Mouse (Mus musculus): ENCODE measurements around the gene Accs. TPM values are rescaled to one million over a fixed set of nuclear protein-coding genes. Genes with fewer than 3 reads are reported as not detected.

The Accs gene
- total RNA-seq (2021) (1 to 10 TPM; 8.9 to 9.6 TPM), polyA plus RNA-seq (2012; rRNA removed) (15.2 and 16.7 TPM in 2 replicates)
- long read RNA-seq, partial matches to known transcripts: 0 of 2 reads
- long read RNA-seq, other reads (novel, unspliced or antisense): 2 of 2 reads

- DNase-seq: peak; percentile 89
These were observed at the start of gene Accs for GRCm38 (mm10) chr2:93849505-93850089. TSS of gene Accs (minus strand) at chr2:93849943.

- peak; percentile 46 for DNase-seq
These were observed 42.0 kb upstream of the Accs start for GRCm38 (mm10) chr2:93891611-93892280.

- DNase-seq: no peak
These were observed 40.4 kb upstream of the Accs start for GRCm38 (mm10) chr2:93890143-93890542.

- no peak for DNase-seq
These were observed 39.3 kb upstream of the Accs start for GRCm38 (mm10) chr2:93889071-93889470.

- DNase-seq: no peak
These were observed 38.6 kb upstream of the Accs start for GRCm38 (mm10) chr2:93888366-93888765.

- DNase-seq: no peak
These were observed 37.5 kb upstream of the Accs start for GRCm38 (mm10) chr2:93887273-93887672.

GRCm38 (mm10) chr2:93886013-93886794 is 36.5 kb upstream of the Accs start:
- DNase-seq: peak; percentile 38

GRCm38 (mm10) chr2:93883066-93883465 is 33.3 kb upstream of the Accs start:
- DNase-seq: no peak

GRCm38 (mm10) chr2:93881640-93882367 is 32.1 kb upstream of the Accs start:
- DNase-seq: peak; percentile 74

- DNase-seq: peak; percentile 31
These were observed 31.2 kb upstream of the Accs start for GRCm38 (mm10) chr2:93880981-93881380.

- no peak for DNase-seq
These were observed 30.7 kb upstream of the Accs start for GRCm38 (mm10) chr2:93880450-93880849.

- DNase-seq: no peak
These were observed 27.3 kb upstream of the Accs start for GRCm38 (mm10) chr2:93877005-93877404.

- DNase-seq: no peak
These were observed 24.9 kb upstream of the Accs start for GRCm38 (mm10) chr2:93874606-93875005.

GRCm38 (mm10) chr2:93874227-93874514 is 24.4 kb upstream of the Accs start:
- no peak for DNase-seq

- no peak for DNase-seq
These were observed 23.9 kb upstream of the Accs start for GRCm38 (mm10) chr2:93873449-93874226.

- DNase-seq: no peak
These were observed 22.5 kb upstream of the Accs start for GRCm38 (mm10) chr2:93872257-93872656.

- DNase-seq: no peak
These were observed 21.7 kb upstream of the Accs start for GRCm38 (mm10) chr2:93871411-93871925.

GRCm38 (mm10) chr2:93870842-93871241 is 21.1 kb upstream of the Accs start:
- DNase-seq: peak; percentile 81

GRCm38 (mm10) chr2:93869107-93869600 is 19.4 kb upstream of the Accs start, which contains the start of gene Accsl:
TSS of gene Accsl (minus strand) at chr2:93869157.
- DNase-seq: no peak

GRCm38 (mm10) chr2:93868566-93868965 is 18.8 kb upstream of the Accs start:
- DNase-seq: no peak

- DNase-seq: no peak
These were observed 13.5 kb upstream of the Accs start for GRCm38 (mm10) chr2:93863229-93863628.
